Mouse (Mus musculus) CH12F3 (cell line): ENCODE results near the gene Rpl10a.
"Not testable (repeated sequence)": the region's sequence is repeated elsewhere in the genome, so short reads cannot be mapped to it uniquely, and the experiment has no call there.

Experiments
- in situ Hi-C: fragments of 300-500 bp; cut with MboI; formaldehyde crosslinking; loops from 2 replicates; pipeline ENCODE4 v1.14.3; 2020; ENCODE audit warnings: low sequenced_read_pairs

Gene Rpl10a

GRCm38 (mm10) chr17:28352018-28352417 is 23.7 kb downstream of the Rpl10a start:
- in situ Hi-C loops: no loop called here

DNA sequence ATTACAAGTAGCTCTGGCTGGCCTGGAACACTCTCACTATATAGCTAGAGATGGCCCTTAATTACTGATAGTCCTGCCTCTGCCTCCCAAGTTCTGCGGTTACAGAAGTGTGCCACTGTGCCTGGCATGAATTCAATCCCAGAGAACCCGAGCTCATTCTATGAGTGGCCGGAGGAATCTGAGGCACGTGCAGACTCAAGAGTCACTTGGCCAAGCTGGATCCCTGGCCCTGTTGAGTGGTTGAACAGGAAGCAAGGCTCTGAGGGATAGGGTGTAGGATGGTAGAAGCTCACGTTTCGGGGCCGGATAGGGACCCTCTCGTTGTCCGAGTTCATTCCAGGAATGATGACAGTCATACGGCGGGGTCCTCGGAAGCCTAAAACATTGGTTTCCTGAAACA is 27.6 kb downstream of the Rpl10a start:
- in situ Hi-C loops: no loop called here

- in situ Hi-C loops: not testable (repeated sequence)
Observed at GRCm38 (mm10) chr17:28358576-28359261, 30.4 kb downstream of the Rpl10a start.

DNA sequence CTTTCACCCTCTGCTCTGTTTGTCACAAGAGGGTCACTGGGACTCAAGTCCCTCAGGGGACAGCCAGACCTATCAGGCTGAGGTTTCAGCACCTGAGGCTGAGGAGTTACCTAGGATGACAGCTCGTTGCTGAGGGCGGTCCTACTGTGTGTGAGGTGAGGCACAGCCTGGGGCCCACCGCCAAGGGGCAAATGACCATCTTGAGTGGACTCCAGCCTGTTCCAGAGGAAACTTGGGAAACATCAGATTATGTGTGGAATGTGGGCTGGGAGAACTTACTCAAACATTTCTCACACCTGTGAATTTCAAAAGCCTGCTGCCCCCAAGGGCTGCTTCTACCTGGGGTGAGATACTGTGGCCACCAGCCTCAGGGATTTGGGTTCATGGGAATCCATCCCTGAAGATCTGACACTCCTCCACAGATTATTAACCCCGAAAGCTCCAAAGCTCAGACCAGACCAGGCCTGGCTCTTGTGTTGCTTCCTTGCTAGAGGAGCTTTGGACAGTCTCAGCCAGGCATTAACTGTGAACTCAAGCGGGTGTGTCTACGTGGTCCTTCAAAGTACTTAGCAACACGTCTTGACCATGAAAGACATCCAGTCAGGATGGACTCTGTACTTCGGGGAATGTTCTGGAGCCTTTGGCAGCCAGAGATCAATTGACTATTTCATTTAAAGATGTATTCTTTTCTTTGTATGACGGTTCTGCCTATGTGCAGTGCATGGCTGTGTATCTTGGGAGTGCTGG is 32.4 kb downstream of the Rpl10a start:
- in situ Hi-C loops: no loop called here

- in situ Hi-C loops: no loop called here
Observed at GRCm38 (mm10) chr17:28361921-28362652, 33.8 kb downstream of the Rpl10a start.

DNA sequence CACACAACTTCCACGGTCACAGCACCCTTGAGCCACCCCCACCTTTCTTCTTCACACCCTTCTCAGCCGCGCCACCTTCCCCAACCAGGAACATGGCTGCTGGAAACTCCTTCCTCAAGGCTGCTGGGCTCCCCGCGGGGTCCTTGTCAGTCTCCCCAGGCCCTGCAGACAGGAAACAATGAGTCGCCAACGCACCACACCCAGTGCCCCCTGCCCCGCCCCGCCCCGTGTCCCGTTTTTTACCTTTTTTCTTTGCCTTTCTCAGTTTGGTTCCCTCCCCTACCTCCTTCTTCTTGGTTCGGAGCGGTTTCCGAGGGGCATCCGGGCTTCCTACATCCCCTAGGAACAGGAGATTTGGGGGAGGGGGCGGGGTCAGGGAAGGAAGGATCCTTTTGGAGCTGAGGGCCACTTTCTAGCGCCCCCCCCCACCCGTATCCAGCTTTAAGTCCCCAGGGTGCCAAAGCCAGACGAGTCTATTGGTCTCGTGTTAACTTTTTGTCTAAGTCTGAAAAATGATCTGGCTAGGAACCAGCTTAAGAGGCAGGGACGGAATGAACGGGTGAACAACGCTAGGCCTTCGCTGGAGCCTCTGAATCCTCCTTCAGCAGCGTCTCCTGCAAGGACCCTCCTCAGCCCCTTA is 34.5 kb downstream of the Rpl10a start:
- in situ Hi-C loops: no loop called here

DNA sequence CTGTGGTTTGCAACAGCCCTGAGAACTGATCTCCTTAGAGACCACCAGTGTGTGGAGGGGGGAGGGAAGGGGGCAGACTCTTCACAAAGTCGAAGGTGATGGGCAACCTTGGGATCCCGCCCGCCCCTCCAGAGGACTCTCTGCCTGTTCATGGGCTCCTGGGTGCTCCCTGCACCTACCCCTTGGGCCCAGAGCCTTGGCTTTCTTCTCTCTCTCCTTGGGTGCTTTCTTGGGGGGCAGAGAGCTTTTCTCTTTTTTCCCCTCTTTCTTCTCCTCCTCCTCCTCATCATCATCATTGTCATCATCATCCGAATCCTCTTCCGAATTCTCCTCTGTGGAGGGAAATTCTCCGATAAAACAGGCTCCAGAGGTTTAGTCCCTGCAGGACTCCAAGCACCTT is 35.2 kb downstream of the Rpl10a start:
- in situ Hi-C loops: no loop called here

DNA sequence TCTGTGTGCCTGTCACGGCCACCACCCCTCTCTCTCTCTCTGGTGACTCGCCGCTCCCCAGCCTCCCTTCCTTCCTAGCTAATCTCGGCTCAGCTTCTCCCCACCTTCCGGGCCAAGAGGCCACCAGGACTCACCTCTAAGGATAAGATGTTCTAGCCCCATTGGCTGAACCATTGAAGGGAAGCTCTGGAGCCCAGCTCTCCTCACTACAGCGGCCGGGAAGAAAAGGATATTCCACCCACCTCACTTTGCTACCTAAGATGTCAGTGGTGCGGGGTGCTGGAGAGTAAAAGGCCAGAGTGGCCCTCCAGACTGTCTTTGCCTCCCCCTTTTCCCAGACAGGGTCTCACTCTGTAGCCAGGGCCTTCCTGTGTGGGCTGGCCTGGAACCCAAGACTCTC is 36.9 kb downstream of the Rpl10a start, which contains the start of gene Tulp1:
Gene Tulp1, minus strand, starts transcription at position 101 of the 400 bp plus-strand sequence.
- in situ Hi-C loops: no loop called here

GRCm38 (mm10) chr17:28368449-28368848 is 40.2 kb downstream of the Rpl10a start:
- in situ Hi-C loops: no loop called here

DNA sequence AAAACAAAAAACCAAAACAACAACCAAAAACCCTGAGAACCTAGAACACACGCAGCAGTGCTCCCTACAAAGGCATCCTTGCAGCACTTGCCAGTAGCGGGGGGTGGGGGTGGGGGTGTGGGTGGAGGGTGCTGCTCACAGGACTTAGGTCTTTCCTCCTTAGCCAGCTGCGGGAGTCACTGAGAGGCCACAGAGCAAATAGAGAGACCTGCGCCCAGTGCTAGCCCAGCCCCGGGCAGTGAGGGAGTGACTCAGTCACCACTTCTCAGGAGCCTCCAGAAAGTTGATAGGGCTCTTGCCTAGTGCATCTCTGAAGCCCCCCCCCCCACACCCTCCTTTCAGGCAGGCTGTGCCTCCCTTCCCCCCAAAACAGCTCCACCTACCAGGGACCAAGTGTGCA is 40.8 kb downstream of the Rpl10a start:
- in situ Hi-C loops: no loop called here

DNA sequence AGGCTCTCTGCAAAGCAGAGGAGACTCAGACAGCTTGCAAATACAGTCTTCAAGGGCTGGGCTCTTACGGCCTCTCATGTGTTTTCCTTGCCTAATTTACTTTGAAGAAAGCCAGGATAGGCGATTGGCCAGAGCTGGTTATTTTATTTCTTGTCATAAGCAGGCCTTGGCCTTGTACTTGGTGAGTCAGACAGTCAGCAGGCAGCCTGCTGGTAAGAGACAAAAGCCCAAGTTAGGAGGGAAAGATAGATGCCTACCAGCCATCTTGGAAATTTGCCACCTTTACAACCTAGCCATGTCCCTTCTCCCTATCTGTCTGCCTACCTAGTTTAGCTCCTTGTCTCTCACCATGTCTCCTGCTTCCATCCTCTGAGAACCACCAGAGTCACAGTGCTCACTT is 43.0 kb downstream of the Rpl10a start:
- in situ Hi-C loops: no loop called here

DNA sequence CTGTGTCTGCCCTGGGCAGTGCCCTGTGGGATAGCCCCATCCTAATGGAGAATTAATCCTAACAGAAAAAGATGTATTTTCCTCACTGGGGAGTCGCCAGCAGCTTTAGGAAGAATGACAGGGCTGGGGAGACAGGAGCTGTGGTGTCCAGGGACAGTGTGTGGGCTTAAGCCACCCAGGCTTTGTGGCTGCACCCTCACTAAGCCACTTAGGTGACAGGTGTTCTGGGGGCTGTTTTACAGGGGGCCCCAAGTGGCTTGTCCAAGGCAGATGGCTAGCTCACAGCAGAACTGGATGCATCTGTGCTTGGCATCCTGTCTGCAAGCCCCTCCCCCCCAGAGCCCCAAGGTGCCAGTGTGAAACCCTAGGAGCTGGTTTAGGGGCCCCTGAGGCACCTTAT is 43.7 kb downstream of the Rpl10a start:
- in situ Hi-C loops: no loop called here

GRCm38 (mm10) chr17:28373821-28374220 is 45.5 kb downstream of the Rpl10a start:
- in situ Hi-C loops: no loop called here

DNA sequence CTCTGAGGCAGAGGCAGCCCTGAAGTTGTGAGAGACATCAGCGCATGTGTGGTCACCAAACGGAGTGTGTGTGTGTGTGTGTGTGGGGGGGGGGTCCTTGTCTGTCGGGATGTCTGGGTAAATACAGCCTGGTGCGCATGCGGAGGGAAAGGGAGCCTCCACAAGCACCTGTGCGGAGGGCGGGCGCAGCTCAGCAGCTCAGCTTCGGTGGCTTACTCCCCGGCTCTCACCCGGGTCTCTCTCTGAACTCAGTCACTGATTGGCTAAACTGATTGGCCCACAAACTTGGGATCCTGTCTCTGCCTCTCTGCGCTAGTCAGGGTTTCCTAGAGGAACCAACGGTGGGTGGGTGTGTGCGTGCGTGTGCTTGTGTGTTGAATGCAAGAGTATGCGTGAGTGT is 46.2 kb downstream of the Rpl10a start:
- in situ Hi-C loops: no loop called here

DNA sequence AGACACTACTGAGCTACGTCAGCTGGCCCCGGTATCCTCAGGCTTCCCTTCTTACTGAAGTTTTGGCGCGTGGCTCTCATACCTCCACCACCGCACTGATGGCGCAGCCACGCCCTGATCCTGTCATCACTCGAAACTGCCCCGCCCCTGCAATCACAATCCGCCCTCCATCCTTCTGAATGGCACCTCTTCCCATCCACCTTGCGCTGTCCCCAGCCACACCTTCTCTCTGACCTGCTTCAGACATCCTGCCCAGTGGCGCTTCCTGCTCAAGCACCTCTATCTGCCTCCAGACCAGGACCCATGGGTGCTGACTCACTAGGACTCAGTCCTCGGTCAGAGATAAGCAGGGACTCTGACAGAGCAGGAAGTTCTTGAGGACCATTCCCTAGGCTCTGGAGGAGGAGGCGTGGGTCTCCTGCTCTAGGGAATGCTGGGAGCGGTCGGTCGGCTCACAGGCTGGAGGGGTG is 47.4 kb downstream of the Rpl10a start:
- in situ Hi-C loops: no loop called here

DNA sequence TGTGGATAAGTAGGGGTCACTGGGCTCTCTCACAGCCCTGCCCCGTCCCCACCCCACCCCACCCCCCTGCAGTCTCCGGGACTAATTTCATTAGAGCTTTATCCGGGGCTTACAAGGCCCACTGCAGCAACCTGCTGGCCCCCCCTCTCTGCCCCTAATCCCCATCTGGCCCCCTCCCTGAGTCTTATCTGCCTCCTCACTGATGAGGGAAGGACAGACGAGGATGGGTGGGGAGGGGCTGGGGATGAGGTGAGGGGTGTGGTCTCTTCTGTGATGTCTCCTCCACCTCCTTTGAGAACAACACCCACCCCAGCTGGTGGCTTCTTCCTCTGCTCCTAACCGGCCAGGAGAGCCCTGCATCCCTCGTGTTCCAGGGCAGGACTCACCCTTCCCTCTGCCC is 52.0 kb downstream of the Rpl10a start:
- in situ Hi-C loops: loop anchor here (10.0 kb wide), 1 partner anchor 155 kb away; the partner anchor contains the start of gene Armc12
